ENCODE assay signal across 20 mouse cellular contexts in the genomic region with DNA sequence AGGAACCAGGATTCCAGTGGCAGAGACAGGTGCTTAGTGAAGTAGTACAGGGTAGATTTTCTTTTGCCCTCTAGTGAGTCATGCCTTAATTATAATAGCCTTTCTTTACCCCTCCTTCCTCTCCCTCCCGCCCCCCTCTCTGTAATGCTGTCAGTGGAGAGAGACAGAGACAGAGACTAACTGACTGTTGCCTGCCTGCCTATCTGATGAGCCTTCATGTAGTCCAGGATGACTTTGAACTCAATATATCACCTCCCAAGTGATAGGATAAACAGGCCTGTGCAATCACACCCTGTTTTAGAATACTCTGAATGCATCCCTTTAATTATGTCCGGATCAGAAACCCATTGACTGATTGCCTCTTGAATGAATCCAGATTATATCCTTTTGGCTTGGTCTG. TPM values are rescaled to one million over a fixed set of nuclear protein-coding genes. Genes with fewer than 3 reads are reported as not detected.
DNase-seq lines count a peak whose midpoint lies in the region; ATAC-seq and TF ChIP-seq lines count a peak whose summit lies in the region.
"Had no signal": no experiment of that assay in that cellular context is flagged by ENCODE, and none has a peak within 500 bp of the region (broad histone marks: within the 10 kb centered on the region; RNA-seq: fewer than 3 reads in every experiment).

No protein-coding gene starts in this region.

- TF ChIP-seq CTCF in brain, embryonic 14.5 days (IDR thresholded peaks at IDR 0.05; ENCODE audit: borderline replicate concordance, extremely low read depth, insufficient read depth, insufficient read length) = no peak

- no peak overlapping the region for H3K9ac ChIP-seq in forebrain, embryonic 16.5 days (replicated peaks; ENCODE audit: low read depth, low read length)
- no peak overlapping the region for H3K9ac ChIP-seq in forebrain, embryonic 13.5 days
- no peak overlapping the region for H3K9ac ChIP-seq in kidney, embryonic 16.5 days (replicated peaks; ENCODE audit: low read length)
- H3K9ac ChIP-seq: embryonic facial prominence, embryonic 12.5 days; forebrain, embryonic 12.5 days; heart, embryonic 13.5 days; hindbrain, embryonic 12.5 days had no signal

- no peak for DNase-seq in kidney, adult 8-10 months
- DNase-seq in 416B (ENCODE audit: low read depth) = peak; percentile 22
- peak; percentile 9 for DNase-seq in brain, embryonic 14.5 days (ENCODE audit: low read depth)
- no peak for DNase-seq in lung, postnatal 25 days (ENCODE audit: low spot score)
- DNase-seq in heart, postnatal 25 days (ENCODE audit: low spot score) = no peak
- DNase-seq: adrenal gland, postnatal 10 days; cerebellum, adult 11-12 months; cerebellum, adult 9-10 months; cerebellum, postnatal 25 days; gastrocnemius, postnatal 25 days; heart, postnatal 4 days had no signal

- 32% methylated on average over 2 of the region's 2 CpGs for WGBS in forebrain, embryonic 16.5 days
- WGBS in forebrain, embryonic 13.5 days = 62% methylated on average over 2 of the region's 2 CpGs
- 42% methylated on average over 2 of the region's 2 CpGs for WGBS in kidney, embryonic 16.5 days

- H3K9me3 ChIP-seq in forebrain, embryonic 16.5 days (ENCODE audit: control insufficient read depth, low read length) = no peaks in the 10 kb centered on the region
- no peaks in the 10 kb centered on the region for H3K9me3 ChIP-seq in forebrain, embryonic 13.5 days (replicated peaks)
- no peaks in the 10 kb centered on the region for H3K9me3 ChIP-seq in kidney, embryonic 16.5 days (ENCODE audit: low read length)
- H3K9me3 ChIP-seq: embryonic facial prominence, embryonic 12.5 days; forebrain, embryonic 12.5 days; heart, embryonic 13.5 days; hindbrain, embryonic 12.5 days had no signal

- ATAC-seq in forebrain, embryonic 16.5 days = peak; percentile 26; the same call in 1 of the 2 replicates
- ATAC-seq in forebrain, embryonic 13.5 days = no peak
- ATAC-seq in kidney, embryonic 16.5 days (ENCODE audit: low FRiP score, low TSS enrichment) = peak; percentile 63
- ATAC-seq: hindbrain, embryonic 16.5 days had no signal

- intact Hi-C loops in heart, postnatal 25 days (cut with DNase I) = no loop called here

- H3K4me3 ChIP-seq in forebrain, embryonic 16.5 days (replicated peaks; ENCODE audit: low read length) = no peak overlapping the region
- no peak overlapping the region for H3K4me3 ChIP-seq in forebrain, embryonic 13.5 days
- no peak overlapping the region for H3K4me3 ChIP-seq in kidney, embryonic 16.5 days (ENCODE audit: low read length)
- H3K4me3 ChIP-seq: embryonic facial prominence, embryonic 12.5 days; forebrain, embryonic 12.5 days; heart, embryonic 13.5 days; hindbrain, embryonic 12.5 days had no signal

- H3K4me1 ChIP-seq in forebrain, embryonic 16.5 days (replicated peaks; ENCODE audit: control insufficient read depth, insufficient read depth, low read length) = no peaks in the 10 kb centered on the region
- peaks cover 19% of the 10 kb centered on the region for H3K4me1 ChIP-seq in forebrain, embryonic 13.5 days
- peaks cover 8% of the 10 kb centered on the region for H3K4me1 ChIP-seq in kidney, embryonic 16.5 days (ENCODE audit: insufficient read depth, low read length)

- H3K36me3 ChIP-seq in forebrain, embryonic 16.5 days (ENCODE audit: control insufficient read depth, insufficient read depth) = no peaks in the 10 kb centered on the region
- H3K36me3 ChIP-seq in forebrain, embryonic 13.5 days (ENCODE audit: poor library complexity, severe bottlenecking) = no peaks in the 10 kb centered on the region
- H3K36me3 ChIP-seq in kidney, embryonic 16.5 days (ENCODE audit: insufficient read depth, low read length) = no peaks in the 10 kb centered on the region
- H3K36me3 ChIP-seq: embryonic facial prominence, embryonic 12.5 days; forebrain, embryonic 12.5 days; hindbrain, embryonic 12.5 days had no signal

- H3K27me3 ChIP-seq in forebrain, embryonic 16.5 days (replicated peaks; ENCODE audit: control insufficient read depth, insufficient read depth, low read length) = no peaks in the 10 kb centered on the region
- no peaks in the 10 kb centered on the region for H3K27me3 ChIP-seq in forebrain, embryonic 13.5 days
- H3K27me3 ChIP-seq in kidney, embryonic 16.5 days (ENCODE audit: insufficient read depth, low read length) = no peaks in the 10 kb centered on the region
- H3K27me3 ChIP-seq: CH12.LX; embryonic facial prominence, embryonic 12.5 days; forebrain, embryonic 12.5 days; heart, embryonic 13.5 days; hindbrain, embryonic 12.5 days had no signal

- no peak overlapping the region for H3K4me2 ChIP-seq in forebrain, embryonic 16.5 days (ENCODE audit: low read length)
- H3K4me2 ChIP-seq in forebrain, embryonic 13.5 days = no peak overlapping the region
- H3K4me2 ChIP-seq in kidney, embryonic 16.5 days (replicated peaks; ENCODE audit: low read depth, low read length) = no peak overlapping the region
- H3K4me2 ChIP-seq: embryonic facial prominence, embryonic 12.5 days; forebrain, embryonic 12.5 days; heart, embryonic 13.5 days; hindbrain, embryonic 12.5 days had no signal

- no peak for TF ChIP-seq POLR2A in brain, embryonic 14.5 days (IDR thresholded peaks at IDR 0.05; ENCODE audit: borderline replicate concordance, extremely low read depth, insufficient read depth, insufficient read length, poor library complexity, severe bottlenecking)

- no peak overlapping the region for H3K27ac ChIP-seq in forebrain, embryonic 16.5 days (ENCODE audit: low read length)
- no peak overlapping the region for H3K27ac ChIP-seq in forebrain, embryonic 13.5 days
- H3K27ac ChIP-seq in kidney, embryonic 16.5 days (ENCODE audit: low read length) = no peak overlapping the region
- H3K27ac ChIP-seq: embryonic facial prominence, embryonic 12.5 days; forebrain, embryonic 12.5 days; heart, embryonic 13.5 days; hindbrain, embryonic 12.5 days had no signal

RNA-seq across cellular contexts. Expression of a gene that starts 16.1 kb away (rescaled TPM):
- 5.3 and 8.6 TPM in 2 replicates for polyA plus RNA-seq in forebrain, embryonic 16.5 days (2015; fragmentation: Nextera tagmentation; extraction: Ambion mirVana)
- 4.8 TPM in 2 replicates for polyA plus RNA-seq in forebrain, embryonic 13.5 days (2015; fragmentation: Nextera tagmentation; extraction: Ambion mirVana)
- polyA plus RNA-seq in kidney, embryonic 16.5 days (2015; fragmentation: Nextera tagmentation; extraction: Ambion mirVana) = 4.5 and 5.4 TPM in 2 replicates
- 9.4 and 10.0 TPM in 2 replicates for polyA plus RNA-seq in brain, embryonic 14.5 days (2012; rRNA removed)
- total RNA-seq in heart, postnatal 25 days (2021) = 1 to 10 TPM; 5.4 to 5.5 TPM

RNA-seq across cellular contexts. Expression of a gene that starts 18.7 kb away (rescaled TPM):
- polyA plus RNA-seq in forebrain, embryonic 16.5 days (2015; fragmentation: Nextera tagmentation; extraction: Ambion mirVana) = 39.0 and 41.4 TPM in 2 replicates
- 23.8 and 25.4 TPM in 2 replicates for polyA plus RNA-seq in forebrain, embryonic 13.5 days (2015; fragmentation: Nextera tagmentation; extraction: Ambion mirVana)
- 25.4 and 27.8 TPM in 2 replicates for polyA plus RNA-seq in kidney, embryonic 16.5 days (2015; fragmentation: Nextera tagmentation; extraction: Ambion mirVana)
- 36.5 and 43.3 TPM in 2 replicates for polyA plus RNA-seq in brain, embryonic 14.5 days (2012; rRNA removed)
- 10 to 100 TPM; 30.6 to 34.9 TPM for total RNA-seq in heart, postnatal 25 days (2021)

Comparison
In these comparisons a context has a peak if more than half of its experiments do, and no peak if none do; other contexts are left out.
1. DNase-seq: peak in 416B (single experiment) and brain, embryonic 14.5 days (single experiment); none in kidney, adult 8-10 months (0 of 2), lung, postnatal 25 days (single experiment) and heart, postnatal 25 days (single experiment).